In the genomic region with DNA sequence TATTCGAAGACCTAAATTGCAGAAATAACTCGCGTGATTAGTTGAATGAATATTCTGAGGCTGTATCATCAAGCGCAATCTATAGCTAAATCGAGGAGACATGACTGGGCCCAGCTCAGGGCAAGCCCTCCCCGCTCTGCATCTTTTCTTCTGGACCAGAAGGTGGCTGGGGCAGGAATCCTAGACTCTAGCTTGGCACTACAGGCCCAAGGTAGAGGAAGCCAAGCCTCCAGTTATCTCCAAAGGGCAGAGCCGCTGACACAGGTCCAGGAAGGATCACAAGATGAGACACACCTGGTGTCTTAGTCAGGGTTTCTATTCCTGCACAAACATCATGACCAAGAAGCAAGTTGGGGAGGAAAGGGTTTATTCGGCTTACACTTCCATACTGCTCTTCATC, we compare ENCODE assay signal across 21 mouse cellular contexts.
DNase-seq lines count a peak whose midpoint lies in the region; ATAC-seq and TF ChIP-seq lines count a peak whose summit lies in the region.
"Had no signal": no experiment of that assay in that cellular context is flagged by ENCODE, and none has a peak within 500 bp of the region (broad histone marks: within the 10 kb centered on the region; RNA-seq: fewer than 3 reads in every experiment).

No protein-coding gene starts in this region.

- no peak overlapping the region for H3K4me2 ChIP-seq in forebrain, embryonic 12.5 days
- H3K4me2 ChIP-seq in forebrain, embryonic 14.5 days (ENCODE audit: low read length) = no peak overlapping the region
- H3K4me2 ChIP-seq in hindbrain, embryonic 11.5 days (replicated peaks; ENCODE audit: low read depth, low read length) = no peak overlapping the region
- H3K4me2 ChIP-seq: heart, embryonic 11.5 days; heart, embryonic 15.5 days had no signal

- no peaks in the 10 kb centered on the region for H3K36me3 ChIP-seq in forebrain, embryonic 12.5 days (replicated peaks)
- H3K36me3 ChIP-seq in forebrain, embryonic 14.5 days (ENCODE audit: control insufficient read depth, insufficient read depth, low read length) = no peaks in the 10 kb centered on the region
- no peaks in the 10 kb centered on the region for H3K36me3 ChIP-seq in hindbrain, embryonic 10.5 days
- no peaks in the 10 kb centered on the region for H3K36me3 ChIP-seq in hindbrain, embryonic 11.5 days (ENCODE audit: control insufficient read depth, insufficient read depth, low read length)
- H3K36me3 ChIP-seq: embryonic facial prominence, embryonic 10.5 days; heart, embryonic 15.5 days had no signal

- no peaks in the 10 kb centered on the region for H3K27me3 ChIP-seq in forebrain, embryonic 12.5 days
- H3K27me3 ChIP-seq in forebrain, embryonic 14.5 days (replicated peaks; ENCODE audit: control insufficient read depth, insufficient read depth, low read length) = no peaks in the 10 kb centered on the region
- 0 out of 2 replicates have a peak, but pooled peaks cover 6% of the 10 kb centered on the region for H3K27me3 ChIP-seq in hindbrain, embryonic 10.5 days (ENCODE audit: insufficient read depth, poor library complexity, severe bottlenecking)
- 0 out of 2 replicates have a peak, but pooled peaks cover 2% of the 10 kb centered on the region for H3K27me3 ChIP-seq in hindbrain, embryonic 11.5 days (ENCODE audit: control insufficient read depth, insufficient read depth, low read length)
- H3K27me3 ChIP-seq: CH12.LX; heart, embryonic 15.5 days; Patski had no signal

- H3K4me1 ChIP-seq in forebrain, embryonic 12.5 days = peaks cover 37% of the 10 kb centered on the region
- H3K4me1 ChIP-seq in forebrain, embryonic 14.5 days (ENCODE audit: control insufficient read depth, insufficient read depth, low read length) = peaks cover 14% of the 10 kb centered on the region
- H3K4me1 ChIP-seq in hindbrain, embryonic 10.5 days (replicated peaks) = peaks cover 54% of the 10 kb centered on the region
- H3K4me1 ChIP-seq in hindbrain, embryonic 11.5 days (replicated peaks; ENCODE audit: control insufficient read depth, insufficient read depth, low read length) = peaks cover 3% of the 10 kb centered on the region

- 88% methylated on average over 8 of the region's 8 CpGs for WGBS in forebrain, embryonic 12.5 days
- WGBS in forebrain, embryonic 14.5 days = 89% methylated on average over 8 of the region's 8 CpGs
- WGBS in hindbrain, embryonic 10.5 days = 89% methylated on average over 8 of the region's 8 CpGs
- WGBS in hindbrain, embryonic 11.5 days = 85% methylated on average over 7 of the region's 8 CpGs

- H3K9me3 ChIP-seq in forebrain, embryonic 12.5 days = no peaks in the 10 kb centered on the region
- no peaks in the 10 kb centered on the region for H3K9me3 ChIP-seq in forebrain, embryonic 14.5 days (replicated peaks; ENCODE audit: control insufficient read depth, low read length)
- H3K9me3 ChIP-seq in hindbrain, embryonic 10.5 days = no peaks in the 10 kb centered on the region
- H3K9me3 ChIP-seq in hindbrain, embryonic 11.5 days (ENCODE audit: control insufficient read depth, low read length) = no peaks in the 10 kb centered on the region; the same call in 1 of the 2 replicates
- H3K9me3 ChIP-seq: embryonic facial prominence, embryonic 10.5 days; heart, embryonic 15.5 days had no signal

- intact Hi-C loops in left cerebral cortex, adult 2 months (cut with DNase I) = no loop called here
- intact Hi-C loops in left cerebral cortex, postnatal 10 days (cut with DNase I) = no loop called here

- H3K27ac ChIP-seq in forebrain, embryonic 12.5 days = peak overlapping the region; percentile 21; the same call in 1 of the 2 replicates
- no peak overlapping the region for H3K27ac ChIP-seq in forebrain, embryonic 14.5 days (ENCODE audit: low read depth, low read length)
- H3K27ac ChIP-seq in hindbrain, embryonic 10.5 days = peak overlapping the region; percentile 73; the same call in 1 of the 2 replicates
- no peak overlapping the region for H3K27ac ChIP-seq in hindbrain, embryonic 11.5 days (ENCODE audit: low read depth, low read length)
- H3K27ac ChIP-seq in left cerebral cortex, adult 2 months = peak overlapping the region; percentile 78; the same call in 1 of the 2 replicates
- H3K27ac ChIP-seq: embryonic facial prominence, embryonic 10.5 days; heart, adult 2 months; heart, embryonic 15.5 days had no signal

- H3K9ac ChIP-seq in forebrain, embryonic 12.5 days = no peak overlapping the region
- H3K9ac ChIP-seq in forebrain, embryonic 14.5 days (ENCODE audit: low read length) = no peak overlapping the region
- no peak overlapping the region for H3K9ac ChIP-seq in hindbrain, embryonic 11.5 days (ENCODE audit: low read depth, low read length)
- H3K9ac ChIP-seq: heart, embryonic 15.5 days had no signal

- TF ChIP-seq CTCF in left cerebral cortex, adult 2 months (IDR thresholded peaks at IDR 0.05) = no peak

- no peak overlapping the region for H3K4me3 ChIP-seq in forebrain, embryonic 12.5 days (replicated peaks)
- no peak overlapping the region for H3K4me3 ChIP-seq in forebrain, embryonic 14.5 days (ENCODE audit: low read depth, low read length)
- no peak overlapping the region for H3K4me3 ChIP-seq in hindbrain, embryonic 10.5 days
- no peak overlapping the region for H3K4me3 ChIP-seq in hindbrain, embryonic 11.5 days (ENCODE audit: low read depth, low read length)
- no peak overlapping the region for H3K4me3 ChIP-seq in left cerebral cortex, adult 2 months
- H3K4me3 ChIP-seq: embryonic facial prominence, embryonic 10.5 days; heart, adult 2 months; heart, embryonic 15.5 days had no signal

- ATAC-seq in forebrain, embryonic 12.5 days (ENCODE audit: low FRiP score) = no peak
- no peak for ATAC-seq in forebrain, embryonic 14.5 days
- ATAC-seq in hindbrain, embryonic 11.5 days (ENCODE audit: low FRiP score) = no peak
- ATAC-seq: activated CD4-positive, CD25-positive, alpha-beta regulatory T cell, adult 4 months; hindbrain, postnatal 0 days; Patski had no signal

- no peak for DNase-seq in forebrain, embryonic 14.5 days (ENCODE audit: low spot score)
- no peak for DNase-seq in hindbrain, embryonic 10.5 days (ENCODE audit: low spot score)
- no peak for DNase-seq in hindbrain, embryonic 11.5 days (ENCODE audit: low spot score)
- no peak for DNase-seq in left cerebral cortex, adult 2 months (ENCODE audit: extremely low spot score in 1 of 2, low spot score in 2 of 2)
- DNase-seq in left cerebral cortex, postnatal 10 days (ENCODE audit: extremely low spot score in 1 of 2, low spot score in 2 of 2) = no peak
- DNase-seq in brain, adult 2 months (ENCODE audit: low read depth, low spot score) = peak; percentile 73
- no peak for DNase-seq in spleen, adult 18-20 months
- DNase-seq: adrenal gland, postnatal 14 days; cerebellum, adult 9-11 months; gastrocnemius, postnatal 14 days; heart, adult 2 months; heart, postnatal 14 days; kidney, adult 11 months had no signal

Comparison
In these comparisons a context has a peak if more than half of its experiments do, and no peak if none do; other contexts are left out.
1. H3K27ac ChIP-seq: peak in forebrain, embryonic 12.5 days (single experiment), hindbrain, embryonic 10.5 days (single experiment) and left cerebral cortex, adult 2 months (single experiment); none in forebrain, embryonic 14.5 days (single experiment) and hindbrain, embryonic 11.5 days (single experiment).